Mouse (Mus musculus) adipose tissue, adult 10 weeks (tissue): ENCODE measurements around the gene Mixl1. TPM values are rescaled to one million over a fixed set of nuclear protein-coding genes. Genes with fewer than 3 reads are reported as not detected.

Source experiments
- polyA plus RNA-seq: library from polyadenylated mRNA; stranded (reverse); fragments of 350-450 nt; fragmentation: Illumina TruSeq; extraction: RNeasy Lipid Tissue Mini Kit (QIAGEN cat#74804); gene quantifications from one replicate; pipeline ENCODE4 v1.2.3, GENCODE M21; 2014; ENCODE audit warnings: low read depth, low replicate concordance

Mixl1 gene
- polyA plus RNA-seq: not detected

GRCm38 (mm10) chr1:180696626-180697352 is at the start of gene Mixl1:
Gene Mixl1 (minus strand): TSS chr1:180697034.

GRCm38 (mm10) chr1:180725704-180726179 is 28.9 kb upstream of the Mixl1 start, which contains the start of gene Acbd3:
Gene Acbd3 (plus strand): TSS chr1:180726043.

Other genes starting within 250 kb of the Mixl1 start
- 2.6 TPM for gene Stum, start 213.5 kb downstream of the Mixl1 start, polyA plus RNA-seq
- gene Parp1, start 128.1 kb downstream of the Mixl1 start, polyA plus RNA-seq: 25.9 TPM
- gene Lin9, start 55.9 kb downstream of the Mixl1 start, polyA plus RNA-seq: 2.5 TPM
- gene Acbd3, start 29.0 kb upstream of the Mixl1 start, polyA plus RNA-seq: 37.0 TPM
- gene H3f3a, start 116.9 kb upstream of the Mixl1 start, polyA plus RNA-seq: 847 TPM
- gene Sde2, start 154.1 kb upstream of the Mixl1 start, polyA plus RNA-seq: 16.7 TPM
- 0.16 TPM for gene Lefty2, start 196.1 kb upstream of the Mixl1 start, polyA plus RNA-seq
- gene Pycr2, start 207.3 kb upstream of the Mixl1 start, polyA plus RNA-seq: 40.1 TPM
- gene Lefty1, start 238.0 kb upstream of the Mixl1 start, polyA plus RNA-seq: 1.3 TPM
- gene Tmem63a, start 245.3 kb upstream of the Mixl1 start, polyA plus RNA-seq: 21.5 TPM